Mouse (Mus musculus) heart, postnatal 0 days (tissue): ENCODE measurements around the gene Irak2.

Experiments
- CTCF ChIP-seq: IDR thresholded peaks from 2 replicates; pipeline ENCODE4 v1.5.1; 2016; ENCODE audit warnings: antibody characterized with exemption, control low read depth, low read depth
- EP300 ChIP-seq: IDR thresholded peaks from 2 replicates; pipeline ENCODE4 v1.6.1; 2016; ENCODE audit warnings: antibody characterized with exemption, low read depth

DNA sequence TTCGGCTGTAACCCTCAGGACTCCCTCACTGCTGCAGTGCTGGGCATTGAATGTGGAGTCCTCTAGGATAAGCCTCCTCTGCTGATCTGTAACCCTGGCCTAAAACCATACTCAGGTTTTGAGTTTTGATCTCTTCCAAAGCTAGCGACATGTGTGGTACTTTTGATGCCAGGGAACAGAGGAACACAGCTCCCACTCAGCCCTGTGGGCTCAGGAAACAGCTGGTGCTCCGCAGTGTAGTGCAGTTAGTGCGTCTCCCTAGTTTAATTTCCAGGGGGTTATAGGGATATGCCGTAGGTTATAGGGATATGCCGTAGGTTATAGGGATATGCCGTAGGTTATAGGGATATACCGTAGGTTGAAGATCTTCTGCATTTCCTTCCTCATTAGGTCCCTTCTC is 23.3 kb upstream of the Irak2 start:
- TF ChIP-seq CTCF (no peak), EP300 (no peak)
